Mouse (Mus musculus) hematopoietic stem cell, adult 5-6 weeks (primary cell): Measurements from ENCODE around the gene Dcst1. TPM values are rescaled to one million over a fixed set of nuclear protein-coding genes. Genes with fewer than 3 reads are reported as not detected.

Experiments used
- ATAC-seq, 2 experiments: fragments of 125-278 bp in 1 of 2; replicated peaks in 1 of 2; 2 replicates each; pipeline ENCODE4 v1.8.0; 2016 to 2017; ENCODE audit warnings: inconsistent platforms in 2 of 2, mild to moderate bottlenecking in 2 of 2, moderate number of reproducible peaks in 2 of 2, low read depth in 1 of 2, moderate TSS enrichment in 1 of 2; ENCODE audit not compliant: low FRiP score in 2 of 2, poor library complexity in 2 of 2, severe bottlenecking in 2 of 2, insufficient read depth in 1 of 2, low TSS enrichment in 1 of 2
- total RNA-seq: library from RNA; stranded (forward); fragments of 172-1452, 232-1000 nt; gene quantifications from 2 replicates; pipeline ENCODE4 v1.2.3, GENCODE M21; 2017

Dcst1 gene
- total RNA-seq, result not detected in 2 replicates

DNA sequence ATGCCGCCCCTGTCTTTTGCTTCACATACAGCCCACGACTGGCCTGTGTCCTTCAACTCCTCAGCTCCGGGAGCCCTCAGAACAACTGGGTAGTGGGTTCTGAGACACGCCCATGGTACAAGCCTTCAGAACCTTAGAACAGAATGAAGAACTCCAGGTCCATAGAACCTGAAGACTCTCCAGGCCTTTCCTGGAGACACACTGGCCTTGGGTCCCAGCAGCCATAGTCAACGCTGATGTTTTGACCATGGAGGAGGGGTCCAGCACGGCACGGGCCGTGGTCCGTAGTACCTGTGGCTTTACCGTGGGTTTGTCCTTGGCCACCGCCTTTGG, at the start of gene Dcst1:
Dcst1 (minus strand) TSS at position 101 of the 333 bp plus-strand sequence.
- no peak for ATAC-seq

DNA sequence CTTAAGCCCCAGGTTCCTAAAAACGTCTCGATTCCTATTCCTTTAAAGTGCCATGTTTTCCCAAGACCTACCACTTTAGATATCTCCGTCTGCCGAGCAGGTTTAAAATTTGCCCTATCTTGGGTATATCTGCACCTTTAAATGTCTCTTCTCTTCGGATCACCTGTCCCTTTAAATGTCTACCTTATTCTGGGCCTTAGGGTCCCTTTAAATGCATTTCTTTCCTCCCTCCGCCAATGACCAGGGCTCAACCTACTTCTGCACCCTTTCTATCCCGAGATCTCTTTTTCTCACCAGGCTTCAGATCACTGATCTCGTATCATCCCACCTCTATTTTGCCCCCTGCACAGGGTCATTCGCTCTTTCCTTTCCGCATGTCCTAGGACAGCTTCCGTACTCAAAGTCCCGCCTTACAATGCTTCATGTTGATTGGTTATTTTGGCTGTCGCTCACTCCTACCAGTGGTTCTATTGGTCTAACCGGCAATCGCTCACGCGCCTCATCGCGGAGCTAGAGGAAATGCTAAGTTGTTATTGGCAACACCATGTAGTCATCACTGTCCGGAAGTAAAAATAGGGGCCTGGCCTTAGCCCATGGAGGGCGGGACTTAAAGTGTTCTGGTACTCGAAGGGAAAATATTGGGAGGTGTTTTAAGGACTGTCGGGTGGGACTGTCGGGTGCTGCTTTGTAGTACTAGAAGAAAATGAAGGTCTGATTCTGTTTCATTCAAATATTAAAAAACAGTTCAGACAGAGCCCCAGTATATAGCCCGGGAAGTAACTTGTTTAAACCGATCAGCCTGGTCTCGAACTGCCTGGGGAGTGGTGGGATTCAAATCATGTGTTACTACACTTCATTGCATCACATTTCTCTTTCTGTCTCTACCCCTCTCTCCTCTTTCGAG, 46.7 kb upstream of the Dcst1 start, which contains the start of gene Flad1:
Flad1 (minus strand) TSS at position 381 of the 904 bp plus-strand sequence.
- peak; percentile 99 to 100 for ATAC-seq

DNA sequence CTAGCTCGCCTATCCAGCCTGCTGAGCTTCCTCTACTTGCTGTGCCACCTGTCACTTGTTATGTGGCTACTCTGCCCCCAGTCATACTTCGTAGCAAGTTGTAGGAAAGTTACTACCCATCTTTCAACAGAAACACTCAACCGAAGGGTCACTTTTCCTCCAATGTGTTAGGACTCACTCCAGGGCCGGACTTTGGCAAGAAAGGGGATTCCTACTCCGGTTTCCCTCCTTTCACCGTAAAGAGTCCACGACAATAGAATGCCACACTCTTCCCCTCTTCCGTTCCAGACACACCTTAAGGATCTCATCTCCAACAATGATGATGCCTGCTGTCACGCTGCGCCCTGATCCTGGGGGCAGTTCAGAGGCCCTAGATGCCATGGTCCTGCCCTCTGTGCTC, 45.8 kb upstream of the Dcst1 start:
- no peak for ATAC-seq

DNA sequence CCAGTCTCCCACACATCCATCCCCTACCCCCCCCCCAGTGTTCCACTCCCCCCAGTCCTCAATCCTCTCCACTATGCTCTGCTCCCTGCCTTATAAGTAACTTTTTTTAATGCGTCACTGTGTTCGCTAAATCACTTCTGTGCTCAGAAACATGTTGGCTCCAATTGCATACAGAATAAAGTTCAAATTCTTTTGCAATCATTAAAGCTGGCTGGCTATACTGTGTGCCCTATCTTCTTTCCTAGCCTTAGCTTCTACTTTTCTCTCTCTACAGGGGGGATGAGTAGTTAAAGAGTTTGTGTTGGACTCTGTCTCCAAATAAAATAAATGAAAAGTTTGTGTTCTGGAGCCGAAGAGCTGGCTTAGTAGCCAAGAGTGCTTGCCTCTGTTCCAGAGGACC, 44.6 kb upstream of the Dcst1 start:
- no peak for ATAC-seq

DNA sequence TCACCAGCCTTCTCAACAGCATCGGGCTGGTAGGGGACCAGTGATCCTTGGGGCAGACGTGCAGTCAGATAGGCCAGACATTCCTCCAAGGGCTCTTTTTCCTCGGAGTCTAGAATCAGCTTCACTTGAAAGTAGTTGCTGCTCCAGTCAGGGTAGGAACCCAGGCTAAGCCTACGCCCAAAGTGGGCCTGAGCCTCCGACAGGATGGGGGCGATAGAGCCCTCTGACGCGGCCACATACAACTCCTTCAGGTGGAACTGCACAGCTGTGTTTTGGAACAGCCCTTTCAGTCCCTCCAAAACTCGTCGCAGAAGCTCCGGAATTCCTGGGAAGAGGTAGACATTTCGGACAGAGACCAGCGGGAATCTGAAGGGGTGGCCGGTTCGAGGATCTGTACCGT, 43.4 kb upstream of the Dcst1 start:
- no peak for ATAC-seq

DNA sequence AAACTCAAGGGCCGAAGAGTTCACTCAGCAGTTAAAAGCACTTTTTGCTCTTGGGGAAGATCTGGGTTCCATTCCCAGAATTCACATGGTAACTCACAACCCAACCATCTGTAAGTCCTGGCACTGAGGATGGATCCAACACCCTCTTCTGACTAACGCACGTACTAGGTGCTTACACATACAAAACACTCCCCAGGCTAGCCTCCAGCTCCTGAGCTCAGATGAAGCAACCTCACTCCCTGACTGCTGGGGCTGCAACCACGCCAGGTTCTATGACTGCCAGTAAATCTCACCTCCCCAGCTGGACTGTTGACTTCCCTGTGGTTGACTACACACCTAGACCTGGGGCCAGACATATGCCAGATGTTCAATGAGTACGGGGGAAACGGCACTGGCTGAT, 41.8 kb upstream of the Dcst1 start:
- no peak for ATAC-seq

DNA sequence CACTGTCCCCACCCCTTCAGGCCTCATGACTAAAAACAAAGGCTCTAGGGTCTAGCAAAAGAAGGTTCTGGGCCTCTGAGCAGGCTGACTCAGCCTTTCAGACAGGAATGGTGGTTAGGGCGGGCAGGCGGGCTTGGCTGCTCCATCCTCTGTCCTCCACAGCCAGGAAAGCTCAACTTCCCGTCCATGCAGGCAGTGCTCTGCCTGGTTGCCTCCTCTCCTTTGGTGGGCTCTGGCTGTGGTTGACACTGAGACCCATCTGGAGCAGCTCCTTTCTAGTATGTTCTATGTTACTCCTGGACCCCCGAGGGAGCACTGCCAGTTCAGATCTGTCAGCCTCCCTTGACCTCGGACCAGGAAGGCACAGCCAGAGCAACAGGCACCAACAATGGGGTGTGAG, 37.6 kb upstream of the Dcst1 start, which contains the start of gene Lenep:
Lenep (minus strand) TSS at position 101 of the 400 bp plus-strand sequence.
- no peak for ATAC-seq

DNA sequence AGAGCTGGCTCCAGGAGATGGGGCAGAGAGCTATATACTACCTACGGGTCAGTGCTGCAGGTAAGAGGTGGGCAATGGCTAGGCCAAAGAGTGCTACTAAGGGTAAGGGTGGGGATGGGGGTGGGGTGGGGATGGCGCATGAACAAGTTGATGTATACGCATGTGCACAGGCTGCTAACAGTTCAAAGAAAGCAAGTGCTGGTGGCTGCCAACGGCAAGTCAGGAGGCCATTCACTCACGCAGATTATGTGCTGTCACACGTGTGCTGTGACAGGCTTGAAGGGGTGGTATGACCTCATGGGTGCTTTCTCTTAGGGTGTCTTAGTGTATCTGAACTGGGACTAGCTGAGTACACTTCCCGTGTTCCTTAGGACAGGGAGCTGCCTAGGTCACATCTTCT, 36.3 kb upstream of the Dcst1 start:
- no peak for ATAC-seq

DNA sequence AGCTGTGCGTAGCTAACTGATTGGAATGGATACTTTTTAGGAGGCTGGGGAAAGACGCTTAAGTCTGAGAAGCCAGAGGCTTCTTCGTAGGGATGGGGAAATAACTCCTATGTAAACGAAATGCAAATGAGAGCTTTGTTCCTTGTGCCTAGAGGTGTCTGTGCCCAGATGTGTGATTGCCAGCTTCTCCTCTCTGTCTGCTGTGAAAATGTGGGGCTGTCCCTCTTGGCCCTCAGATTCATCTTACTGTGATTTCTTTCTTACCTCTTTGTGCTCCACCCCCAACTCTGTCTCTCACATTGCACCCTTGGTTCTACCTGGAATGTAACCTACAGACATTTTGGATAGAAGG, 31.6 kb upstream of the Dcst1 start:
- ATAC-seq, result no peak

DNA sequence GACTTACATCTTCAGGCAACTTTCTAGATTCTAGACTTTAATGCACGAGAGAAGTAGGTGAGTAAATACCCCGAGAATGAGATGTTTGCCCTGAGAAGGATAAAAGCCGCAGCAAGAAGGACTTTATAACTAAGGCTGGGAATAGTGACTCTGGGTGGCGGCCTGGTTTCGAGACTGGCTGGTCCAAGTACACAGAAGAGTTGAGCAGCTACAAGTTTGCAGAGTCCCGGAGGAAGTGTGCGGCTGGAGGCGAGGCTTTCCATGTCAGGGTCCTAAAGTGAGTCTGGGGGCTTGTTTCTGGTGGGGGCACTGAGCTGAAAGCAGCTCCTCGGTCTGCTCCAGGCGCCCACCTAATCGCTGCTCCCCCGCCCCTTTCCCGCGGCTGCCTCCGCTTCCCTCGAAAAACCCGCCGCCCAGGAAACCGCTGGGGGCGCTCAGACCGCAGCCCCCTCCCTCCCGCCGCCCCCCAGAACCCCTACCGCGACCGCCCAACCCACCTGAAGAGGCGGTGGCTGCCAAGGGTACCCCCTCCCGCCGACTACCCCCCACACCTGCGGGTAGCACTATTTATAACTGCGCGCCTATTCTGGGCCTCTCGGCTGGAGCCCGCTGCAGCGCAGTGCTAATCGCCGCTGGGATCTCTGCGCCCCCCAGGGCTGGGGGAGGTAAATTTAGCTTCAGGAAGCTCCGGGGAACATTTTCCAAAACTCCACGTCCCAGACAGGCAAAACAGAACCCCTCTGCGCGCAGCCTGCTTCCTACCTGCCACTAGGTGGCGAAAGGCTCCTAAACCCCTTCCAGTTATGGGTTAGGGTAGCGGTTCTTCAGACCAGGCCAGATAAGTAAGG, 31.0 kb upstream of the Dcst1 start:
- 0 out of 4 replicates have a peak, but pooled peaks of 1 of the 2 experiments have one; percentile 39 for ATAC-seq

DNA sequence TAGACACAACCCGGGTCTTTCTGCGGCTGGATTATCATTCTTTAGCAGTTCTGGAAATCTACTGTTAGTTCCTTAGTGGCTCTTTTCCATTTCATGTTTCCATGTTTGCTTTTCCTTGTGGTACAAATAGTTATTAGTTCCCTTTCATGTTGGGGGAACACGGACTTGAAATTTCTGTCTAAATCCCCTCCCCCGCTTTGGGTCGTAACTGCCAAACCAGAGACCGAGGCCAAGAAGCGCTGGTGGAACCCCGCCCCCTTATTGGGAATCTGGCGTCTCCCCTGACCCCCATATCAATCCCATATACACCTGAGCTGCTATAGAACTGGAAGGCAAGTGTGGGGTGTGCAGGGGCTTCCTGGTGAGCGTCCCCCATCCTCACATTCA, 30.4 kb upstream of the Dcst1 start:
- ATAC-seq, result no peak

DNA sequence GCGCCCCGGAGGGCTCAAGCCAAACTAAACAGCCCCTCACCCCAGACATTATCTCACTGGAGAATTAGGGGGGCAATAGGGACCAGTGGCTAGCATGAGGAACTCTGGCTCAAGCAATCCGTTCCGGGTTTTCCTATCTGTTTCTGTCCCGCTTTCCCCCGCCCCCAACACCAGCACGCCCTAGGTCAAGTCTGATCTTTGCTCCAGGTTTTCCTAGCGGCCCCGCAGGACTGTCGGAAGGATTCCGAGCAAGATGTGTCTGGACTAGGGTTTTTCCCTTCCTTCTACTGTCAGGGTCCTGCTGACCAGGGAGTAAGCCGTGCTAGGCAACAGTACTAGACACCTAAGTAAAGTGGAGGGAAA, 29.8 kb upstream of the Dcst1 start:
- no peak for ATAC-seq

DNA sequence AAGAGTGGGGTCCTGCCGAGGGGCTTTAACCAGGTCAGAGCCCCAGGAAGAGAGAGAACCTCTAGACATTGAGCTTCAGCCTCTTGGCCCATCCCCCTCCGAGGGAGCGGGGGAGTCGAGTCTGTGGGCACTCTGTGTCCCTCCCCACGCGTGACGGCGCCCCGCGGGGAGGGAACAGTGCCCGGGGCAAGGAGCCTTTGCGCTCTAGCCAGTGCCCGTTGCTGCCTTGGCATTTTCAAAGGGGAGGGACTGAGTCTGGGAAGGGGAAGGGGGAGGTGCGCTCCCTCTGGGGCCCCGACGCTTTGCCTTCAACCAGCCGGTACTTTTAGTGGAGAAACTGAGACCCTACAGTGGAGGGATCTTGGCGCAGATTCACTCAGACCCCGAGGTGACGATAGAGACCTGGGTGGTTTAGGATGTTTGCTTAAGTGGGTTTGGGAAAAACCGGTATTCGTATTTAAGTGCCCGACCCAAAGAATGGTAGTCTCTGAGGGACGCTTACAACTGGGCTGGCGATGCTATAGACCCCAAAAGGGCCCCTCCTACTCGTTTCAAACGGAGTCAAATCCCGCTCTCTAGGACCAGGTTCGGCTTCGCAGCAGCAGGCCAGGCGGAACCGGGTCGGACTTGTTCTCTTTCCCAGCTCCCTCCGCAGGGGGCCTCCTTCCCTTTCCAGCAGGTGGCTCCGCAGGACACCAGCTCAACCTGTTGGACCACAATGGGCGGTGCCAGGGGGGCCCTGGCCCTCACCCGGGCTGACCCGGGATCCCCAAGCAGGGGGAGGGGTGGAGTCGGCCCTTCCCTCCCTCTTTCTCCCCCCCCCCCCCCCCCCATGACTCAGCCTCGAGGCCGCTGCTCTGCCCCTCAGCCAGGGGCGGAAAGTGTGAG, 29.2 kb upstream of the Dcst1 start, which contains the start of gene Zbtb7b:
Zbtb7b (minus strand) TSS at position 771 of the 888 bp plus-strand sequence.
- peak; percentile 47 to 61 for ATAC-seq

DNA sequence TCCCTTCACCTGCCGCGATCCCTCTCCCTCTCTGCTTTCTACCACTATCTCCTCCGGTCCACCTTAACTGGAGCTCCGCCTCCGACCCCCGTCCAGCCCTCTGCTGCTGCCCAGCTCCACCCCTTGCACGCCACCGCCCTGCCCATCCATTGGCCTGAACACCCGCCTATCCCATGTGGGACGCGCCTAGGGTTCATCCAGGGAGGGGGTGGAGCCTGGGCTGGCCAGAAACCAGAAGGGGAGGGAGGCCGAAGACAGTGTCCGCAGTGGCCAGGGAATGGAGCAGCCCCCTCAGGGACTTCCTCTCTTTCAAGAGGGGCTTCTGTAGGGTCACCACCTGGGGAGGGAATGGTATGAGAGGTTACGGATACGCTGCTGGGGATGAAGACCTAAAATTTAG, 28.6 kb upstream of the Dcst1 start:
- peak; percentile 85 to 86 for ATAC-seq

DNA sequence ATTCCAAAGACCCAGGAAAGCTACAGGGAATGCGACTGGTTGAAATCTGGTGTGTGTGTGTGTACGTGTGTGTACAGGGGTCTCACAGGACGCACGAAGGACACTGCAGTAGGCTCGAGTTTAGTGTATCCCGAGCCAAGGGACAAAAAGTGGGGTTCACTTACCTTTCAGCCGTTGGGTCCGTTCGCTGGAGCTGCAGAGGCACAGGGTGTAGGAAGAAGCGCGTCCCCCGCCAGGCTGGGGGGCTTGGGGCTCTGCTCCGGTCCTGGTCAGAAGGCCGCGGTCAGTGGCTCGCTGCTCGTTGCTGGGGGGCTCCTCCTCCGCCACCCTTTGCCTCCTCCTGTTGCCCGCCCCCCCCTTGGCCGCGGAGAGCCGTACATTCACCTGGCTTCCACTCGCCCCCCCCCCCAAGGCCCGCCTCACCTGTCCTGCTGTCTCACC, 27.8 kb upstream of the Dcst1 start:
- no peak for ATAC-seq

DNA sequence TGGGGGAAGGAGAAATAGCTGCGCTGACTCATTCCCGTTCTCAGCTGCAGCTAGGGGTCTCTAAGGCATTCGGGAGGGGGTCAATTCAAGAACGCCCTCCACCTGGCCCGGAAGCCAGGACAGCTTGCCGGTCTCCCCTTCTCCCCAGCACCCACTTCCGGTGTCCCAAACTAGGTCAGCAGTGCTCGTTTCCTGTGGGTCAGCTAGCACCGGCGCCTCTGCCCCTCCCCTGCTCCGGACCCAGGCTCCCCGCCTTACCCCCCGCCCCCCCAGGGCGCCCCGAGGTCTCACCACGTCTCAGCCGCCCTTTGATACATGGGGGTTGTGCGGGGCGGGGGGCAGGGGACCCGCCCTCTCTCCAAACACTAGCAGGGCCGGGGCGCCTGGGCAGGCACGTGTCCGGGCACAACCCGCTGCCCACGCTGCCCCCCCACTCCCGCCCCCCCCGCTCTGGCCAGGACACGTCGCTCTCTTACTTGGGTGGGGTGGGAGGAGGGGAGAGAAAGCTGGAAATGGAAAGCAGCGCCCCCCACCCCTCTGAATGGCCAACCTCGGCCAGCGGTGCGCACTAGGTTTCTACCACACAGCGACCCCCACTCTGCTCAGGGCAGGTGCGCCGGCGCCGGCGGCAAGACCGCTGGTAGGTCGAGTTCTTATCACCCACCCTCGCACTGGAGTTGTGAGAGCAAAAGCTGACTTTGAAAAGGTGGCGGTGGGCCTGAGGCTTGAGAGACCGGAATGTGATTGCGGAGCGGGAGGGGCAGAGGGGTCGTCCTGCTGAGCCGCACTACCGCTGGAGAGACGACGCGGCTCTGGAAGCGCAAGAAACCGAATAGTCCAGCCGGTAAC, 26.8 kb upstream of the Dcst1 start:
- no peak for ATAC-seq
